Mouse (Mus musculus) megakaryocyte, embryonic 14.5 days (primary cell): Measurements from ENCODE around the gene Sod2.

Experiments used
- FLI1 ChIP-seq: IDR thresholded peaks from 2 replicates; pipeline ENCODE4 v1.6.1; 2012; ENCODE audit warnings: low read length, inconsistent platforms, mixed read lengths
- GATA1 ChIP-seq: IDR thresholded peaks from 3 replicates; pipeline ENCODE4 v1.6.1; 2012; ENCODE audit warnings: mixed read lengths, low read length, inconsistent platforms, borderline replicate concordance

DNA sequence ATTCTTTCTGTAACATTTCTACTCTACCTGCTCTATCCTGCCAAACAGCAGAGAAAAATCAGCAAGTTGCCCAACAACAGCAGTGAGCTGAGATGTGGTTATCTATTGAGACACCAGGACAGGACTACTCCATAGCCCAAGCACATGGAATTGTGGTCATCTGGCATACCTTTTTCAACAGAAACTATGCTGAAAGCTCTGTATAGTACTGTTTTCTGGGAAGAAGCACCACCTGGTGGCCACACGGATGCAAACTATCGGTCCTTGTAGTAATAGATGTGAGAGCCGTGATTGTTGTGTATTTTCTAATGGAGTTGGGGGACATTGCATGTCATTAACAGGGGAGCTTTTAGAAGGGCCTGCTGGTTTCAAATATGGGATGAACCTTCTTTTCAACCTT, 10.3 kb upstream of the Sod2 start:
- no peak for TF ChIP-seq GATA1
- no peak for TF ChIP-seq FLI1
